Mouse (Mus musculus): ENCODE data around the gene Aurka.

The Aurka gene

DNA sequence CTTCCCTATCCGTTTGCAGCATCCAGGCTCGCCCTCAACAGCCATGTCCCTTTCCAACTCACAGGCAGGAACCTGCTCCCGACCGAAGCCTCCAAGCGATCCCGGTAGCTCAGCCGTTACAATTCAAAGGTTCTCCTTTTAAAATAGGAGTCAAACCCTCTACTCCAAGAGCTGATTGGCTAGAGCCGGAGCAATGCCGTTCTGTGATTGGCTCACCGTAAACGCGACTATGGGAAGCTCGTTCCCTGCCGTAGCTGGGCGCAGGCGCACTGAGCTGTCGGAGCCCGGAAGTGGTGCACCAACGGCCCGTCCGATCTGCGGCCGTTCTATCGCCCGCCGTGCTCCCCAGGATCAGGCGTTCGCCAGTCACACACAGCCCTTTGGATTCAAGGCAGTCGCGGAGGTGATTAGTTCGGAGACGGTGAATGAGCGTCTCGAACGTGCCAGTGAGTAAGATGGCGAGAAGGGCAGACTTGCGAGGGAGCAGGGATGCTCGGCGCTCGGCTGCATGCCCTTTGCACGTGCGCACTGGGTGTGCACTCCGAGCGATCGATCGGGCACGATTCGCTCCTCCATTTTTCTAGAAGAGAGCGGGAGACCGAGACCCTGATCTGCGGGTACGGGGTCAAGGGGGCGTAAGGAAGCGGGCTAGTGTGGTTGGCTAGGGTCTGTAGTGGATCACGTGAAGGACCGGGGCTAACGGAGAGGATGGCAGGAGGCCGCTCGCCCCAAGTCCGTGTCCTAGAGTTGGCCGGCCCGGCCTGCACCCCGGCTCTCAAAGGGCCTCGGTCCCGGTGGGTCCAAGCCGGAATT, at the start of gene Aurka, which contains the start of gene Cstf1:
Gene Aurka (minus strand): TSS at position 125 of the 813 bp plus-strand sequence.
Gene Cstf1 (plus strand): TSS at position 271 of the 813 bp plus-strand sequence.
- peak; percentile 48; the same call in 1 of the 2 replicates for TF ChIP-seq GATA4 (IDR thresholded peaks at IDR 0.05; ENCODE audit: insufficient replicate concordance, low read length)

DNA sequence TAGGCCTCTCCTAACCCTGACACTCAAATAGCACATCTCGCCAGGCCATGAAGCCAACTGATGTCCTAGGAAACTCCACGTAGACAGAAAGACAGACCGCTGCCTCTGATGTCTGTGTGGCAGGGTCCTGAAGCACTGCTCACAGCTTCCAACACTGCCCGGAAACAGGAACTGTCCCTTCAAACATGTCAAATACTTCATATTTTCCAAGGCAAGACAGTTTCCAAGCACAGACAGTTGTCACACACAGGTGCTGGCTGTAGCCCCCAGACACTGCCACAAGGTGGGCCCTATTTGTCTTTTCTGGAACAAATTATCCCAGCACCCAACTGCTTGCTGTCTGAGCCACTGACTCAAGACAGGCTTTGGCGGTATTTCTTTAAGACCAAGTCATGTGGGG, 47.9 kb upstream of the Aurka start:
- TF ChIP-seq GATA4 (IDR thresholded peaks at IDR 0.05; ENCODE audit: insufficient replicate concordance, low read length): no peak

DNA sequence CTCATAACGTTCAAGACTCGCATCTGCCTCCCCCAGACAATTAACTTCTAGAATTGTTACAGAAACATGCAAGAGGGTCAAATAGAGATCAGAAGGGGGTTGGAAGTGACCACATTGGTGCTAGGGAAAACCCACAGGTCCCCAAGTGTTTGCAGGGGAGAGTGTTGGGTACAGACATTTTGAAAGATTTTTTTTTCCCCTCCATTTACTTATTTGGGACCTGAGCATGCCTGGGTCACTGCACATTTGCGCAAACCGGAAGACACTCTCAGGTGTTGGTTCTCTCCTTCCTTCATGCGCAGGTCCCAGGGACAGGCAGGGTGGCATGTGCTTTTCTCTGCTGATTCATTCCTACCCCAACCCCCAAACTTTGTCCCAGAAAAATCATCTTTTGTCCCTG, 46.5 kb upstream of the Aurka start:
- TF ChIP-seq GATA4 (IDR thresholded peaks at IDR 0.05; ENCODE audit: insufficient replicate concordance, low read length): no peak

DNA sequence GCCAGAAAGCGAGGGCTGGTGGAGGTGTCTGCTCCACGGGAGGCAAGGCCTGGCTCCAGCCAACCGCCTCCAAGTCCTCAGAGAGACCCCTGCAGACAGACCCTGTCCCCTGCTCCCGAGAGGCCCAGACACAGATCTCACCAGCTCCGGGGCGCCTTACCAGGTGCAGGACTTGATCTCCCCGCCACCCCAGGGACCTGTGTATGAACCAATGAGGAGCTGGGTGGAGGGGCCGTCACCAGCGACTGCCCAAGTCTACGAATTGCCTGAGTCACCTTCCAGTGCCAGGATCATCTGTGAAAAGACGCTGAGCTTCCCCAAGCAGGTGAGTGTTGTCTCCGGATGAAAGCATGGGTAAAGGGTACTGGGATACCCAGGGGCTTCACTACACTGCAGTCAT, 45.9 kb upstream of the Aurka start:
- no peak for TF ChIP-seq GATA4 (IDR thresholded peaks at IDR 0.05; ENCODE audit: insufficient replicate concordance, low read length)

DNA sequence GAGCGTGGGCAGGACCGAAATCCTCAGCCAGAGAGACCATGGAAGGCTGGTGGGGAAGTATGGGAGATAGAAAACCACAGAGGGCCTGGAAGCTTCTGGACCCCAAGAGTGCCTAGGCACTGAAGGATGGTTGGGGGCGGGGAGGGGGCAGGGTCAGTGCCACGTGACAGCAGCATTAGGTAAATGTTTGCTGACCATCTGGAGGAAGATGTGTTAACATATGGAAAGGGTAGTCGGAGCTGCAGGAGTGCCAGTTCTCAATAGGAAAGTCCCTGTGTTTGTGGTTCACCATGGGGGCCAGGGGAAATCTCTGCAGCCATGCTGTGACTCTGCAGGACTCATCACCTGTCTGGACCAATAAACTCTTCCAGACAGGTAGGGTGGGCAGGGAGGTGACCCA, 43.6 kb upstream of the Aurka start:
- TF ChIP-seq GATA4 (IDR thresholded peaks at IDR 0.05; ENCODE audit: insufficient replicate concordance, low read length): no peak

DNA sequence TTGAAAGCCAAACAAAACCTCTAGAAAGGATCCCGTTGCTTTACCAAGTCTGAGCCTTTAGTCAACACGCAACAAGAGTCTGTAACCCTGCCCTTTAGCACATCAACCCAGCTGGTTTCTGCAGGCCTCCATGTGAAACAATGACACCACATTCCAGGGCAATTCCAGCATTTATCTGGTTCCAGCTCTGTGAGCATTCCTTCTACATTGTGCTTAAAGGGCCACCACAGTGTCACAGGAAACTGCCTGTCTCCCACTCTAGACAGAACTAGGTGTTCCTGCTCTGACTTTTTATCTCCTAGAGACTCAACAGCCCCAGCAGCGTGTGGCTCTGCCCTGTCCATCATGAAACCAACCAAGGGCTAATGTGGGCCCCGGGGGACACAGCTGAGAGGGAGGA, 42.9 kb upstream of the Aurka start:
- TF ChIP-seq GATA4 (IDR thresholded peaks at IDR 0.05; ENCODE audit: insufficient replicate concordance, low read length): no peak

DNA sequence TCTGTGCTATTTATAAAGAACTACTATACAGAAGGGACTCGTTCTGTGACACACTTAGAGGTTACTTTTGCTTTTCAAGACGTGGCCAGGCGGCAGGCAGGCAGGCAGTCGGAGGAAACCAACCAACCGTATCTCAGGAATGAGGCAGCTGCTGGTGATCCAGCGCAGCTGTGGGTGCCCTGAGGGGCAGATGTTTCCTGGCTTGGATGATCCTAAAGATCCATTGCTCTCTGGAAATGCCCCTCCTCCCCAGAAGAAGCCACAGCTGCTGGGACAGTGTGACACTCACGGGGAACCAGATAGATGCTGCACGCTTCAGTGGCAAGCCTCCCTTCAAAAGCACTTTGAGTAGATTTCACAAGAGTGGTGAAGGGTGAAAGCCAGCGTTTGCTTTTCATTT, 42.1 kb upstream of the Aurka start:
- TF ChIP-seq GATA4 (IDR thresholded peaks at IDR 0.05; ENCODE audit: insufficient replicate concordance, low read length): no peak

DNA sequence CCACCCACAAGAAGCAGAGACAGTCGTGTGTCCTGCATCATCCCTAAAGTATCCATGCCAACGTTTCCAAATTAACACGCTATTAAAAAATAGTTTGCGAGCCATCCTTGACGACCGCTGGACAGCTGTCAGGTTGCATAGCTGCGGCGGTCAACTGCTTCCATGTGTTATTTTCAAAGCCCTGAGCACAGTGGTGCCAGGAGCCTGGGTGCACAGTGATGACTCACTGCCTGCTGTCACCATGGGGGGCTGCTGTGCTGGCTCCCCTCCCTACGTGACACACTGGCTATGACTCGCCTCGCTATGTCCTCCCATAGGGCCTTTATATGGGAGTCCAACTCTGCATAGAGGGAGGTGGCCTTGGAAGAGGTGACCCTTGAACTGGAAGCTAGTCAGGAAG, 40.8 kb upstream of the Aurka start:
- TF ChIP-seq GATA4 (IDR thresholded peaks at IDR 0.05; ENCODE audit: insufficient replicate concordance, low read length): no peak

DNA sequence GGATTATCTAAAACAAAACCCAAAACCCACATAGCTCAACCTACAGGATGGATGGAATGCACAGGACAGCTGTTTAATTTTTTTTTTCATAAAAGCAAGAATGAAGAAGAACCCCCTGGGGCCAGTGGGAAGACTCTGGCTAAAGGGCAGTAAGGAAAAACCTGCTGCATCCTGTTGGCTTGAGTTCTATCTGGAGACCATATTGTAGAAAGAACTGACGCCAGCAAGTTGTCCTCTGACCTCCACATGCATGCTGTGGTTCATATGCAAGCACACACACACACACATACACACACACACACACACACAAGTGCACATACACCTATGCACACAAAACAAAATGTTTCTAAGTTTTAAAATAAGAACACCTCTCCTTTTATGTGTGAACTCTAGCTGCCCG, 40.4 kb upstream of the Aurka start:
- TF ChIP-seq GATA4 (IDR thresholded peaks at IDR 0.05; ENCODE audit: insufficient replicate concordance, low read length): no peak

DNA sequence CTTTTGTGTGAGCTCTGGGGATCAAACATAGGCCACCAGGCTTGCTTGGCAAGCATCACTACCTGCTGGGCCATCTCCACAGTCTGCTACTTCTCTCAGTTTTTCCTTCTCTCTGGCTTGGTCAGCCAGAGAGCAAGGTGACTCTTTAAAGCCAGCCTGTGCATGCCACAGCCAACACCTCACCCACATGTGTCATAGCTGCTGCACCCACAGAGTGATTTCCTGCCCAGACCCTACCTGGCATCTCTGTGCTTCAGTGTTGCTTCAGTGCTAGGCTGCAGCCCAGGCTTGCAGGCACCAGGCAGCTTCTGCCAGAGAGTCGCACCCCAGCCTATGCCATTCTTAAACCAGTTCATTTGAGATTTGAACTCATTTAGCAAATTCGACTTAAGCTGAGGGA, 37.2 kb upstream of the Aurka start:
- TF ChIP-seq GATA4 (IDR thresholded peaks at IDR 0.05; ENCODE audit: insufficient replicate concordance, low read length): no peak

DNA sequence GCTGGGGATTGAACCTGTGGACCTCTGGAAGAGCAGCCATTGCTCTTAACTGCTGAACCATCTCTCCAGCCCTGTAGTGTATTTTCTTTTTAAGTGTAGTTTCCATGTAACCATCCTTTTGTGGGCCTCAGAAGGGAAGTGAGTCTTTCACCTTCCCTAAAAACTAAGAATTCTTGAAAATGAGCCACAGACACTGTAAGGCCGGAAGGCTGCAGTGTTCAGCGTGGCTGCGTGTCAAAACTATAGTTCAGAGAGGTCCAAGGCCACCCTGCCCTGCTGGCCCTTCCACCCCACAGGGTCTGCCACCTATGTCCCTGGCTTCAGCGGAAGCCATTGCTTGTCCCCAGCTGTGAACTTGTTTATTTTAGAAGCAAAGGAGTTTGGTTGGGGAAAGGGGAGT, 35.8 kb upstream of the Aurka start:
- TF ChIP-seq GATA4 (IDR thresholded peaks at IDR 0.05; ENCODE audit: insufficient replicate concordance, low read length): no peak

DNA sequence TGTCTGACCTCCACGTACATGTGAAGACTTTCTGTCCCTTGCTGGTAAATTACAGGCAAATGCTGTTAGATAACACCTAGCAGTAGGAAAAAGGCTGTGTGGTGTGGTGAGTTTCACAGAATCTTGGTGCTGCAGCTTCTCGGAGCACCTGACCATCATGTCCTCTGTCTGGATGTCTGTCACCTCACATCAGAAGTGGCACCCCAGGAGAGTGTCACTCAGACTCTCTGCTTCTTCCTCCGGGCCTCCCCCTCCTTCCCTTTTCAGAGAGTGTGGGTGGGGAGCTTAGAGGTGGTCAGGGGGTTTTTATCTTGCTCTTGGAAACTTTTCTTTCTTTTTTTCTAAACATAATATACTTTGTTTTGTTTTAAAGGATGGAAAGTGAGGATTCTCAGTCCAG, 34.7 kb upstream of the Aurka start:
- no peak for TF ChIP-seq GATA4 (IDR thresholded peaks at IDR 0.05; ENCODE audit: insufficient replicate concordance, low read length)

DNA sequence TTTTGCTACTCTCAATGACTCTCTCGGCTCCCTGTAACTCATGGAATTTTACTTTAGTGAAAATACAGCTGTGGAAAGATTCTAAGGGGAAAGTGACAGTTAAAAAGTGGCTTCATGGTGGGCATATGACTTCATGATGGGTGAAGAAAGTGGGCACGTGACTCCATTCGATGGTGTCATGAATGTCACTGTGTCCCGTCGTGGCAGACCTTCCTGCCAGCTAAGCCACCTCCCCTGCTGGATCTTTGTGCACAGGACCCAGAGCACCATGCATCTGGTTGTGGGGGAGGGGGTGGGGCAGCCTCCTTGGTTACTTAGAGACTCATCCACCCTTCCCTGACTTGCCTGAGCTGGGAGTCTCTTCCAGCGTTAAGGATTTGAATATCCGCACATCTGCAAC, 33.9 kb upstream of the Aurka start:
- no peak for TF ChIP-seq GATA4 (IDR thresholded peaks at IDR 0.05; ENCODE audit: insufficient replicate concordance, low read length)

DNA sequence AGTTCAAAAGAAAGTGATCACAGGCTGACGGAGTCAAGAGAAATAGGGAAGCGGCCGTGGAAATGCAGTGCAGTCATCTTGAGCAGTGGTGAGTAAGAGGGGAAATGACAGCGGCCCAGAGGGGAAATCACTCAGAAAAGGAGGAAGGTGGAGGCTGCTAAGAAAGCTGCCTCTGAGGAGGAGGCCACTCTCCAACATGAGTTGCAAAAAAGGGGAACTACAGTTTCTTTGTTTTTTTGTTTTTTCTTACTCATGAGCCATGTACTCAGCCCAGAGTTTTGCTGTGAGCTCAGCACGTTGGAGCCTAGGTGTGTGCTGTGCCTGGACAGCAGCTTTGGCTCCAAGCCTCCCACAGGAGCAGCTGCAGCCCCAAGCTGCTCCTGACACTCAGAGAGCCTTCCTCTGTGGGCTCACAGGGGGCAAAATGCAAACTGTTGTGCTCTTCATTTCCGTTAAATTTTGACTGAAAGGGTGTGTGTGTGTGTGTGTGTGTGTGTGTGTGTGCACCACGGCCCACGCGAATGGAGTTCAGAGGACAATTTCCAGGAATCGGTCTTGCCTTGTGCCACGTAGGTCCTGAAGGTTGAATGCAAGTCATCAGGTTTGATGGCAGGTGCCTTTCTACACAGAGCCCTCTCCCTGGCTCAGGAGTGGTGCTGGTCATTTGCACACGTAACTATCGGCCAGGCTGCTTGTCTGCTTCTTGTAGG, 30.9 kb upstream of the Aurka start:
- TF ChIP-seq GATA4 (IDR thresholded peaks at IDR 0.05; ENCODE audit: insufficient replicate concordance, low read length): no peak

DNA sequence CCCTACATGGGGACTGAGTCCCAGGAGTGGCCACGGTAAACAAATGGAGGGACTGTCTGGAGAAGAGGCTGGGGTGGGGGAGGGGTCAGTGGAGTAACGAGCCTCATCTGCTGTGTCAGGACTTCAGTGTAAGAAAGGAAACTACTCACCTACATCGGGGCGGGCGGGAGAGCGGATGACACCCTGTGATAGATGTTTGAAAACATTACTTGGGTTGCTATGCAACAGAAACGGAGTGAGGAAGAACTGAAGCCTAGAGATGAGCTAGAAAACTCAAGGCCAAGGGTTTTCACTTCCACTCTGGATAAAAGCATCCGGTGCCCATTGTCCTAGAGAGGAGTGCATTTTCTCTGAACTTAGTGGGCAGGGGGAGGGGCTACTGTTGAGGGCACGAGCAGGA, 29.6 kb upstream of the Aurka start:
- TF ChIP-seq GATA4 (IDR thresholded peaks at IDR 0.05; ENCODE audit: insufficient replicate concordance, low read length): no peak

DNA sequence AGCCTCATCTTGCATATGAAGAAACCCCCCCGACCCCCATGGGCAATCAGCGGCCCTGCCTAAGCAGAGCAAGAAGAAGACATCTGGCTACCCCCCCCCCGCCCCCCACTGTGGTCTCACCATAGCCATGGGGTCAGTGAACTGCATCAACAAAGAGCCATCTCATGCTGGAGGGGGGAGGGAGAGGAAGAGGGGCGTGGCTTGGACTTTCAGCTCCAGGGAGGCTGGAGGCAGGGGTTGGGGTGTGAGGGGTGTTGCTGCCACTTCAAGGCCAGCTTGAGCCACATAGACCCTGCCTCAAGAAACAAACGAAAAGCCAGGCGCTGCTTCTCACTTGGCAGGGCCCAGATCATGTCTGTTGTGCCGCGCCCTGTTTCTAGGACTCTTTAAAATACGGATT, 25.6 kb upstream of the Aurka start:
- no peak for TF ChIP-seq GATA4 (IDR thresholded peaks at IDR 0.05; ENCODE audit: insufficient replicate concordance, low read length)
